Mouse (Mus musculus): Measurements from ENCODE around the gene Lin28b.

- TF ChIP-seq POLR2A (IDR thresholded peaks at IDR 0.05; ENCODE audit: low read depth, low read length) (no peak), CTCF (conservative IDR thresholded peaks at IDR 0.05; ENCODE audit: insufficient read depth, insufficient read length, low read depth, low read length) (no peak)
Measured at GRCm38 (mm10) chr10:45345217-45345616, 141.0 kb downstream of the Lin28b start.

All from kidney, adult 2 months (tissue).